Mouse (Mus musculus): ENCODE data around the gene Lrrtm4. TPM values are rescaled to one million over a fixed set of nuclear protein-coding genes. Genes with fewer than 3 reads are reported as not detected.

Gene Lrrtm4
- polyA plus RNA-seq, 1 experiment: not detected

GRCm38 (mm10) chr6:80301871-80302270 lies 283.2 kb downstream of the Lrrtm4 start:
- Histone ChIP-seq H3K4me1 (ENCODE audit: control insufficient read depth, insufficient read depth, insufficient read length, low read length) (no peaks in the 10 kb centered on the region), H3K27me3 (ENCODE audit: control insufficient read depth, insufficient read depth, low read length) (no peaks in the 10 kb centered on the region), H3K36me3 (ENCODE audit: control insufficient read depth, insufficient read depth, low read length) (no peaks in the 10 kb centered on the region), H3K4me3 (ENCODE audit: low read depth, low read length) (no peak overlapping the region), H3K27ac (ENCODE audit: insufficient read depth, low read depth, low read length) (no peak overlapping the region)
- no peak for TF ChIP-seq CTCF (IDR thresholded peaks at IDR 0.05; ENCODE audit: extremely low read depth, insufficient read length, insufficient replicate concordance, low read depth, low read length)
- TF ChIP-seq POLR2A (IDR thresholded peaks at IDR 0.05; ENCODE audit: low read depth, low read length): no peak

GRCm38 (mm10) chr6:80303568-80303967 lies 284.9 kb downstream of the Lrrtm4 start:
- Histone ChIP-seq H3K27me3 (ENCODE audit: control insufficient read depth, insufficient read depth, low read length) (no peaks in the 10 kb centered on the region), H3K36me3 (ENCODE audit: control insufficient read depth, insufficient read depth, low read length) (no peaks in the 10 kb centered on the region), H3K4me3 (ENCODE audit: low read depth, low read length) (no peak overlapping the region), H3K27ac (ENCODE audit: insufficient read depth, low read depth, low read length) (no peak overlapping the region), H3K4me1 (ENCODE audit: control insufficient read depth, insufficient read depth, insufficient read length, low read length) (no peaks in the 10 kb centered on the region)
- no peak for TF ChIP-seq POLR2A (IDR thresholded peaks at IDR 0.05; ENCODE audit: low read depth, low read length)
- TF ChIP-seq CTCF (IDR thresholded peaks at IDR 0.05; ENCODE audit: extremely low read depth, insufficient read length, insufficient replicate concordance, low read depth, low read length): no peak
- 75% methylated on average over 1 of the region's 1 CpGs for WGBS

- TF ChIP-seq POLR2A (IDR thresholded peaks at IDR 0.05; ENCODE audit: low read depth, low read length): no peak
- TF ChIP-seq CTCF (IDR thresholded peaks at IDR 0.05; ENCODE audit: extremely low read depth, insufficient read length, insufficient replicate concordance, low read depth, low read length): no peak
- no peaks in the 10 kb centered on the region for H3K27me3 ChIP-seq (ENCODE audit: control insufficient read depth, insufficient read depth, low read length)
- H3K27ac ChIP-seq (ENCODE audit: insufficient read depth, low read depth, low read length): no peak overlapping the region
- WGBS: 80% methylated on average over 3 of the region's 3 CpGs
- H3K36me3 ChIP-seq (ENCODE audit: control insufficient read depth, insufficient read depth, low read length): no peaks in the 10 kb centered on the region
- no peaks in the 10 kb centered on the region for H3K4me1 ChIP-seq (ENCODE audit: control insufficient read depth, insufficient read depth, insufficient read length, low read length)
- no peak overlapping the region for H3K4me3 ChIP-seq (ENCODE audit: low read depth, low read length)
These were observed 309.7 kb downstream of the Lrrtm4 start for GRCm38 (mm10) chr6:80328391-80328790.

GRCm38 (mm10) chr6:80331751-80332150 lies 313.1 kb downstream of the Lrrtm4 start:
- TF ChIP-seq POLR2A (IDR thresholded peaks at IDR 0.05; ENCODE audit: low read depth, low read length) (no peak), CTCF (IDR thresholded peaks at IDR 0.05; ENCODE audit: extremely low read depth, insufficient read length, insufficient replicate concordance, low read depth, low read length) (no peak)
- no peaks in the 10 kb centered on the region for H3K36me3 ChIP-seq (ENCODE audit: control insufficient read depth, insufficient read depth, low read length)
- 70% methylated on average over 3 of the region's 3 CpGs for WGBS
- no peak overlapping the region for H3K27ac ChIP-seq (ENCODE audit: insufficient read depth, low read depth, low read length)
- no peaks in the 10 kb centered on the region for H3K4me1 ChIP-seq (ENCODE audit: control insufficient read depth, insufficient read depth, insufficient read length, low read length)
- H3K4me3 ChIP-seq (ENCODE audit: low read depth, low read length): no peak overlapping the region
- H3K27me3 ChIP-seq (ENCODE audit: control insufficient read depth, insufficient read depth, low read length): no peaks in the 10 kb centered on the region

DNA sequence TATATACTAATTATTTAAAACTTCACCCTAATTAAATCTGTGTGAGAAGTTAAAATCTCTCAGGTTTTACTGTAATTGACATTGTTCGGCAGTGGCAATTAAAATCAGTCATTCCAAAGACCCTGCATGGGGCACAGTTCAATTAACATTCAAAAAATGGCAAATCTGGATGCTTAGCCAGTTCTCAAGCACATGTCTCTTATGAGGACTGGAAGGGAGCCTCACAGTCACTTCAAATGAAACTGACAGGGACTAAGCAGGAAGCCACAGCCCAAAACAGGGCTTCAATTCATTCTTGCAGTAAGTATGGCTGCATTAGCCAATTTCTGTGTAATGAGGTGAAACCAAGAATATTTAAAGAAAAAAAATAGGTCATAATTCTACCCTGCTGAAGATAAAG lies 333.6 kb downstream of the Lrrtm4 start:
- Histone ChIP-seq H3K27me3 (ENCODE audit: control insufficient read depth, insufficient read depth, low read length) (no peaks in the 10 kb centered on the region), H3K4me1 (ENCODE audit: control insufficient read depth, insufficient read depth, insufficient read length, low read length) (no peaks in the 10 kb centered on the region), H3K4me3 (ENCODE audit: low read depth, low read length) (no peak overlapping the region), H3K36me3 (ENCODE audit: control insufficient read depth, insufficient read depth, low read length) (no peaks in the 10 kb centered on the region), H3K27ac (ENCODE audit: insufficient read depth, low read depth, low read length) (no peak overlapping the region)
- WGBS: 90% methylated on average over 1 of the region's 1 CpGs
- TF ChIP-seq POLR2A (IDR thresholded peaks at IDR 0.05; ENCODE audit: low read depth, low read length): no peak
- no peak for TF ChIP-seq CTCF (IDR thresholded peaks at IDR 0.05; ENCODE audit: extremely low read depth, insufficient read length, insufficient replicate concordance, low read depth, low read length)

- TF ChIP-seq CTCF (IDR thresholded peaks at IDR 0.05; ENCODE audit: extremely low read depth, insufficient read length, insufficient replicate concordance, low read depth, low read length) (no peak), POLR2A (IDR thresholded peaks at IDR 0.05; ENCODE audit: low read depth, low read length) (no peak)
- H3K27me3 ChIP-seq (ENCODE audit: control insufficient read depth, insufficient read depth, low read length): no peaks in the 10 kb centered on the region
- WGBS: 69% methylated on average over 1 of the region's 1 CpGs
- H3K27ac ChIP-seq (ENCODE audit: insufficient read depth, low read depth, low read length): no peak overlapping the region
- no peak overlapping the region for H3K4me3 ChIP-seq (ENCODE audit: low read depth, low read length)
- H3K36me3 ChIP-seq (ENCODE audit: control insufficient read depth, insufficient read depth, low read length): no peaks in the 10 kb centered on the region
- no peaks in the 10 kb centered on the region for H3K4me1 ChIP-seq (ENCODE audit: control insufficient read depth, insufficient read depth, insufficient read length, low read length)
These were observed 338.4 kb downstream of the Lrrtm4 start for GRCm38 (mm10) chr6:80357092-80357491.

DNA sequence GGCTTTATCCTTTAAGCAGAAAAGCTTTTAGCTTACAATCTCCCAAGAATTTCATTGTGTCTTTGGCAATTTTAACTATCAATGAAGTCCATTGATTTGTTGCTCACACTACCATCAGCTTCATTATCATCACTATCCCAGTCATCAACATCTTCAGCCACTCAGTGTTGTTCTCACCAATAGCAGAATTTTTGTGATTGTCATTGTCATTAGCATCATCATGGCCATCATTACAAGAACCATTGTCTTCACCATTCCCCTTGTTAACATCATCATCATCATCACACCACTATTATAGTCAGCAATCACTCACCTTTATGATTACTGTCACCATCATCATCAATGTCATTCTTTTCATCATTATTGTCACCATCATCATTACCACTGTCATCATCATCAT lies 344.9 kb downstream of the Lrrtm4 start:
- Histone ChIP-seq H3K27me3 (ENCODE audit: control insufficient read depth, insufficient read depth, low read length) (no peaks in the 10 kb centered on the region), H3K4me3 (ENCODE audit: low read depth, low read length) (no peak overlapping the region), H3K27ac (ENCODE audit: insufficient read depth, low read depth, low read length) (no peak overlapping the region), H3K36me3 (ENCODE audit: control insufficient read depth, insufficient read depth, low read length) (no peaks in the 10 kb centered on the region), H3K4me1 (ENCODE audit: control insufficient read depth, insufficient read depth, insufficient read length, low read length) (no peaks in the 10 kb centered on the region)
- no peak for TF ChIP-seq POLR2A (IDR thresholded peaks at IDR 0.05; ENCODE audit: low read depth, low read length)
- no peak for TF ChIP-seq CTCF (IDR thresholded peaks at IDR 0.05; ENCODE audit: extremely low read depth, insufficient read length, insufficient replicate concordance, low read depth, low read length)

DNA sequence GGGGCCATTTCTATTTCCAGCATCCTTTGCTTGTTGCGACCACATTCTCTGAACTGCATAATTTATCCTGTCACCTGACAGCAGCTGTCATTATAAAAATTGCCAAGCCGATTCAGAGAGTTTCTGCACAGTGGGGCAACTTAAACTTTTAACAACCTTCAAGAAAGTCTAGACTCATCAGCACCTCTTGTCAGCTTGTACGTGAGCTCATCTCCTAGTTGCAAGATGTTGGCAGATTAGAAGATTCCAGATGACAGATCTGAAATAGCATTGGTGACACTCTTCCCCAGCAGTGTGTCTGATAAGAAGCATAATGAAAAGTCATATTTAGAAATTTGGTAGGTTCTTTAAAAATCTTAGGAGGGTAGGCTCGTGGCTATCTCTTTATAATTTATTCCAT lies 347.9 kb downstream of the Lrrtm4 start:
- TF ChIP-seq CTCF (IDR thresholded peaks at IDR 0.05; ENCODE audit: extremely low read depth, insufficient read length, insufficient replicate concordance, low read depth, low read length): no peak
- no peak for TF ChIP-seq POLR2A (IDR thresholded peaks at IDR 0.05; ENCODE audit: low read depth, low read length)
- Histone ChIP-seq H3K4me1 (ENCODE audit: control insufficient read depth, insufficient read depth, insufficient read length, low read length) (no peaks in the 10 kb centered on the region), H3K27ac (ENCODE audit: insufficient read depth, low read depth, low read length) (no peak overlapping the region), H3K27me3 (ENCODE audit: control insufficient read depth, insufficient read depth, low read length) (no peaks in the 10 kb centered on the region), H3K4me3 (ENCODE audit: low read depth, low read length) (no peak overlapping the region), H3K36me3 (ENCODE audit: control insufficient read depth, insufficient read depth, low read length) (no peaks in the 10 kb centered on the region)
- WGBS: 79% methylated on average over 4 of the region's 4 CpGs
